Mouse (Mus musculus) spleen, adult 12 weeks (tissue): ENCODE data around the gene Samd13.

Experiments used
- DNase-seq: peaks from one replicate; pipeline ENCODE4 v3.0.0; 2022; ENCODE audit warnings: low spot score

The Samd13 gene

GRCm38 (mm10) chr3:146661907-146662306 is 23.5 kb downstream of the Samd13 start:
- no peak for DNase-seq

GRCm38 (mm10) chr3:146661001-146661400 is 24.4 kb downstream of the Samd13 start:
- no peak for DNase-seq

- DNase-seq, result no peak
Measured at GRCm38 (mm10) chr3:146659321-146659720, 26.1 kb downstream of the Samd13 start.

- DNase-seq, result no peak
Measured at GRCm38 (mm10) chr3:146658061-146658639, 27.2 kb downstream of the Samd13 start.

- no peak for DNase-seq
Measured at GRCm38 (mm10) chr3:146657433-146657832, 28.0 kb downstream of the Samd13 start.

- peak; percentile 34 for DNase-seq
Measured at GRCm38 (mm10) chr3:146655111-146655577, 30.2 kb downstream of the Samd13 start.

- no peak for DNase-seq
Measured at GRCm38 (mm10) chr3:146653692-146654091, 31.7 kb downstream of the Samd13 start.

- DNase-seq, result no peak
Measured at GRCm38 (mm10) chr3:146652431-146652830, 33.0 kb downstream of the Samd13 start.

GRCm38 (mm10) chr3:146651217-146651616 is 34.2 kb downstream of the Samd13 start, which contains the start of gene 4930503B20Rik:
4930503B20Rik (minus strand) TSS chr3:146651317.
- no peak for DNase-seq

GRCm38 (mm10) chr3:146650716-146651115 is 34.7 kb downstream of the Samd13 start:
- no peak for DNase-seq

- DNase-seq, result no peak
Measured at GRCm38 (mm10) chr3:146649311-146649894, 36.0 kb downstream of the Samd13 start.

- DNase-seq, result no peak
Measured at GRCm38 (mm10) chr3:146641818-146642427, 43.5 kb downstream of the Samd13 start.

- DNase-seq, result no peak
Measured at GRCm38 (mm10) chr3:146632506-146632905, 52.9 kb downstream of the Samd13 start.

- DNase-seq, result no peak
Measured at GRCm38 (mm10) chr3:146628227-146628982, 57.0 kb downstream of the Samd13 start.

GRCm38 (mm10) chr3:146625766-146626165 is 59.6 kb downstream of the Samd13 start:
- DNase-seq, result no peak

- no peak for DNase-seq
Measured at GRCm38 (mm10) chr3:146621966-146622365, 63.4 kb downstream of the Samd13 start.

GRCm38 (mm10) chr3:146620555-146621249 is 64.7 kb downstream of the Samd13 start:
- DNase-seq, result no peak

GRCm38 (mm10) chr3:146620101-146620500 is 65.3 kb downstream of the Samd13 start:
- no peak for DNase-seq

- no peak for DNase-seq
Measured at GRCm38 (mm10) chr3:146618357-146618756, 67.0 kb downstream of the Samd13 start.

GRCm38 (mm10) chr3:146617946-146618345 is 67.4 kb downstream of the Samd13 start:
- DNase-seq, result no peak

- DNase-seq, result no peak
Measured at GRCm38 (mm10) chr3:146616533-146617283, 68.7 kb downstream of the Samd13 start.
